Mouse (Mus musculus): ENCODE data around the gene Naaa. TPM values are rescaled to one million over a fixed set of nuclear protein-coding genes. Genes with fewer than 3 reads are reported as not detected.

Naaa gene
- total RNA-seq, 2 experiments from 2014 or later = 38.6 to 40.1 TPM

GRCm38 (mm10) chr5:92304291-92304690 lies 26.3 kb upstream of the Naaa start:
- no peak overlapping the region for H3K27ac ChIP-seq
- H3K4me3 ChIP-seq = no peak overlapping the region
- DNase-seq (ENCODE audit: extremely low spot score in 1 of 2, low spot score in 2 of 2) = no peak
- intact Hi-C loops (cut with DNase I) = loop anchor here (10.0 kb wide), 1 partner anchor 239 kb away; no protein-coding TSS in a partner anchor
- TF ChIP-seq CTCF (IDR thresholded peaks at IDR 0.05) = no peak

GRCm38 (mm10) chr5:92302149-92302840 lies 24.3 kb upstream of the Naaa start:
- Histone ChIP-seq H3K27ac (no peak overlapping the region), H3K4me3 (no peak overlapping the region)
- no peak for DNase-seq (ENCODE audit: extremely low spot score in 1 of 2, low spot score in 2 of 2)
- TF ChIP-seq CTCF (IDR thresholded peaks at IDR 0.05) = no peak
- intact Hi-C loops (cut with DNase I) = loop anchor here (10.0 kb wide), 1 partner anchor 237 kb away; no protein-coding TSS in a partner anchor

DNA sequence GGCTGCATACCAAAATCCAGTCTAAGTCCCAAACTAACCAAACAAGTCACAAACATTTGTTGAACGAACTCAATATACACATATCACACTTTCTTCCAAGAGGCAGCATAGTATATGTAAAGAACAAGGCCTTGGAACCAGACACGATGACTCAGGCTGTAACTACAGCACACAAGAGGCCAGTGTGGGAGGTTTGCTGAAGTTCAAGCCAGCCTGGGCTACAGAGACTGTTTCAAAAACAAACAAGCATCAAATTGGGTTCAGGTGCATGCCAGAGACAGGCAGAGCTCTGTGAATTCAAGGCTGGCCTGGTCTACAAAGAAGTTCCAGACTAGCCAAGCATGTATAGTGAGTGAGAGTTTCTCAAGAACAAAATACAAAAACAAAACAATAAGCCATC lies 16.6 kb upstream of the Naaa start:
- intact Hi-C loops (cut with DNase I) = no loop called here
- no peak overlapping the region for H3K27ac ChIP-seq
- no peak overlapping the region for H3K4me3 ChIP-seq
- no peak for DNase-seq (ENCODE audit: extremely low spot score in 1 of 2, low spot score in 2 of 2)
- no peak for TF ChIP-seq CTCF (IDR thresholded peaks at IDR 0.05)

DNA sequence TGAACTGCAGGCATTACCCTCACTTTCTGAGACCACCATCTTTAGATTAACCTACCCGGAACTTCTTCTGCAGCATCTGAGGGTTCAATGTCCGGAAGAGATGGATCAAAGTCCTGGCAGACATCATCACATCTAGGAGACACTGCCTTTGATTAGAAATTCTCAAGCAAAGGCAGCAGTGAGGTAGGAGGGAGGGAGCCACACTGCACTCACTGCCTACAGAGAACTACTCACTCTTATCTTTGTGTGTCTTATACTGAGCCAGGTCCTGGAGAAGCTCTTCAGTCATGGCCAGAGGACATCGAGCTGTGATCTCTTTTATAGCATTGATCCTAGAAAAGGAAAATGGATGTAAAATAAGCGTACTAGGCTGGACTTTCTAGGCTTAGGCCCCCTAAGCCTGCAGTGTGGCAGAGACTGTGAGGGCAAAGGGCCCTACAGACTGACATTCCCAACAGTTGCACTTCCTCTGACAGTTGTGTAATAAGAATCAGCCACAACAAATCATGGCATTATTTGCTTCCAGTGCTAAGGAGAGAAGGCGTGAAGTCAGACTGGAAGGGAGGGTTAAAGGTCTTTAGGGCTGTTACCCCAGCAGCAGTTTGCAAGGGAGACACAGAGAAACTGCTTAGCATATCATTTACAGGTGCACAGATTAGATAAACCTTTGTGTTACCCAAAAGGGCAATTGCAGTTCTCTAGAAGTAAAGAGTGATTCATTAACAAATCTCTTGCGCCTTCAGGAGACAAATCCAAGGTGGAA lies 13.9 kb upstream of the Naaa start:
- intact Hi-C loops (cut with DNase I) = no loop called here
- TF ChIP-seq CTCF (IDR thresholded peaks at IDR 0.05) = no peak
- Histone ChIP-seq H3K4me3 (no peak overlapping the region), H3K27ac (no peak overlapping the region)
- no peak for DNase-seq (ENCODE audit: extremely low spot score in 1 of 2, low spot score in 2 of 2)

DNA sequence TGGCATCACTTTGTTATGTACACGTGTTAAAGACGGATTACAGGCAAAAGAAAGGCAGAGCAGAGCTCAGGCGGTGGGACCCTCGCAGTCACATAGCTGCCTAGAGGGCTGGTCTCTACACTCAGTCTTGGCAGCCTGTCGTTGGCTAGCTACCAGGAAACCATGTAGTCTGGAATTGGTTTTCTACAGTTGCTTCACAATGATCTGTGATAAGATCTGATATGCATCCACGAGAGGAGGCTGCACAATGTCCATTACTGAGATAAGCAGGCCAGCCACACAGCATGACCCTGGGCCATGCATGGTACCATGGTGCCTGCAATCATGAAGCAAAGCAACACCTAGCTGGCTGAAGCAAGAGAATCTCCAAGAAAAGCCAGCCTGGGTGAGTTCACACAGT lies 9.9 kb upstream of the Naaa start:
- TF ChIP-seq CTCF (IDR thresholded peaks at IDR 0.05) = no peak

DNA sequence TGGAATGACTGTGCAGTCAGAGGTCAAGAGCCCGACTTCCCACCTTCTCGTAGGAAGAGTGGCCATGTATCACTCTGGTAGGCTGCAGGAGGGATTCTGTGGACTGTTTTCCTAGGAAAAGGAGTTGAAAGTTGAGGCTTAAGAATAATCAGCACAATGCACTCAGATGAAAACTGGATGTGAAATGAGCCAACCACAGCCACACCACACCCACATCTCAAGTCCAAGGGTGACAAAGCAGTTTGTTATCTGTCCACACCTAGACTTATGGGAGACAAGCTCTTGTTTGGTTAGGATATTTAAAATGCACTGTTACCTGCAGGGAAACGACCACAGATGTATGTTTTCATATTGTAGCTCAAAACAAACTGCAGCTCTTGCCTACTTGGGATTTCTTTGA lies 5.1 kb upstream of the Naaa start:
- no peak overlapping the region for H3K27ac ChIP-seq

More for the DNA sequence above, 9.9 kb upstream of the Naaa start:
- intact Hi-C loops (cut with DNase I) = no loop called here
- H3K27ac ChIP-seq = no peak overlapping the region
- H3K4me3 ChIP-seq = no peak overlapping the region
- DNase-seq (ENCODE audit: extremely low spot score in 1 of 2, low spot score in 2 of 2) = no peak

DNA sequence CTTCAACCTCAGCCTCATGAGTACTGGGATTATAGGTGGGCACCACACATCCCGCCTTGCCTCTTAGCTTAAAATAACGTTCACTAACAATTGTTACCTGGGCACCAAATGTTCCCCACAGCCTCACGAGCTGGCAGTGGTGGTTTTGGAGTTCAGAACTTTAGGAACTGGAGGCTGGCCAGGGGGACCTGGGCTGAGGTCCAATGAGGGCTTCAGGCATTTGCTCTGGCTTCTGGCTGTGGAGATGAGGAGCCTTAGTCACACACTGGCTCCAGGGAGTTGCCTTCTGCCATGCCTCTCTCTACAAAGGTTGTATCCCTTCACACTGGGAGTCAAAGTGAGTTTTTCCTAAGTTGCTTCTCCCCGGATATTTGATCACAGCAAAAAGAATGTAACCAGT lies 4.6 kb upstream of the Naaa start:
- TF ChIP-seq CTCF (IDR thresholded peaks at IDR 0.05) = no peak
- DNase-seq (ENCODE audit: extremely low spot score in 1 of 2, low spot score in 2 of 2) = no peak
- intact Hi-C loops (cut with DNase I) = no loop called here
- H3K4me3 ChIP-seq = no peak overlapping the region
- no peak overlapping the region for H3K27ac ChIP-seq

More for the DNA sequence above, 5.1 kb upstream of the Naaa start:
- intact Hi-C loops (cut with DNase I) = no loop called here
- no peak for TF ChIP-seq CTCF (IDR thresholded peaks at IDR 0.05)
- DNase-seq (ENCODE audit: extremely low spot score in 1 of 2, low spot score in 2 of 2) = no peak
- H3K4me3 ChIP-seq = no peak overlapping the region

DNA sequence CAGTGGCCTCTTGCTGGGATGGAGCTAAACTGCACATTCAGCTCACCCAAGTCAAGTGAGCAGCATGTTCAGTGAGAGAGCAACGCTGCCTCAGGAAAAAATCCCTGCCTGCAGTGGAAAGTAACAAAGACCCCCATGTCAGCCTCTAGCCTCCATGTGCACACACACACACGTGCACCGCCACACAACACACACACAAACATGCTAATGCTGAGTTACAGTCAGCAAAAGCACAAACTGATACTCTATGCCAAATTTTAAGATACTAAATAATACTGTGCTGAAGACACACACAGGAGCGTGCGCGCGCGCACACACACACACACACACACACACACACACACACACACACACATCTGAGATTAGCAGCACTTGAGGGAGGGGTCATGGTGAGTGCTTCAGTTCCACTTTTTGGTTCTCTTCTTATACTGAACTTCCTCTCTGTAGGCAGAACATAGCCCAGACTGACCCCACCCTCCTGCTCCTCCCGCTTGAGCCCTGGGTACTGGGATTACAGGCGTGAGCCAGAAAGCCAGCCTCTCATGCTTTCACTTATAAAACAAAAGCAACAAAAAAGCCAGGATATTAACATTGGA lies 1.1 kb upstream of the Naaa start:
- no peak for TF ChIP-seq CTCF (IDR thresholded peaks at IDR 0.05)
- no peak for DNase-seq (ENCODE audit: extremely low spot score in 1 of 2, low spot score in 2 of 2)
- Histone ChIP-seq H3K4me3 (no peak overlapping the region), H3K27ac (no peak overlapping the region)
- intact Hi-C loops (cut with DNase I) = loop anchor here (2.0 kb wide), 1 partner anchor 30 kb away; no protein-coding TSS in a partner anchor

- H3K27ac ChIP-seq = no peak overlapping the region
- H3K4me3 ChIP-seq = no peak overlapping the region
- no peak for TF ChIP-seq CTCF (IDR thresholded peaks at IDR 0.05)
- DNase-seq (ENCODE audit: extremely low spot score in 1 of 2, low spot score in 2 of 2) = no peak
- intact Hi-C loops (cut with DNase I) = no loop called here
Measured at GRCm38 (mm10) chr5:92270496-92270895, 7.5 kb downstream of the Naaa start.

- DNase-seq (ENCODE audit: extremely low spot score in 1 of 2, low spot score in 2 of 2) = peak; percentile 41 to 66
- no peak overlapping the region for H3K4me3 ChIP-seq
- intact Hi-C loops (cut with DNase I) = no loop called here
- no peak overlapping the region for H3K27ac ChIP-seq
- TF ChIP-seq CTCF (IDR thresholded peaks at IDR 0.05) = no peak
Measured at GRCm38 (mm10) chr5:92263761-92264359, 14.1 kb downstream of the Naaa start.

GRCm38 (mm10) chr5:92262646-92263045 lies 15.3 kb downstream of the Naaa start:
- DNase-seq (ENCODE audit: extremely low spot score in 1 of 2, low spot score in 2 of 2) = no peak
- TF ChIP-seq CTCF (IDR thresholded peaks at IDR 0.05) = no peak
- intact Hi-C loops (cut with DNase I) = no loop called here
- Histone ChIP-seq H3K27ac (no peak overlapping the region), H3K4me3 (no peak overlapping the region)

GRCm38 (mm10) chr5:92256218-92256617 lies 21.8 kb downstream of the Naaa start, which contains the start of gene Ppef2:
Gene Ppef2 (minus strand): TSS chr5:92256278.
- H3K27ac ChIP-seq = no peak within 1 kb of the TSS
- no peak for DNase-seq (ENCODE audit: extremely low spot score in 1 of 2, low spot score in 2 of 2)
- intact Hi-C loops (cut with DNase I) = no loop called here
- TF ChIP-seq CTCF (IDR thresholded peaks at IDR 0.05) = no peak
- no peak within 1 kb of the TSS for H3K4me3 ChIP-seq

Measured in left cerebral cortex, adult 2 months (tissue).